Mouse (Mus musculus) kidney, adult 18-20 months (tissue): ENCODE results near the gene Rab31.
A peak's percentile ranks its signal among the peaks of the same experiment; 100 is the strongest.

ENCODE experiments used
- DNase-seq: peaks from one replicate; pipeline ENCODE4 v3.0.0; 2021

Rab31 gene

DNA sequence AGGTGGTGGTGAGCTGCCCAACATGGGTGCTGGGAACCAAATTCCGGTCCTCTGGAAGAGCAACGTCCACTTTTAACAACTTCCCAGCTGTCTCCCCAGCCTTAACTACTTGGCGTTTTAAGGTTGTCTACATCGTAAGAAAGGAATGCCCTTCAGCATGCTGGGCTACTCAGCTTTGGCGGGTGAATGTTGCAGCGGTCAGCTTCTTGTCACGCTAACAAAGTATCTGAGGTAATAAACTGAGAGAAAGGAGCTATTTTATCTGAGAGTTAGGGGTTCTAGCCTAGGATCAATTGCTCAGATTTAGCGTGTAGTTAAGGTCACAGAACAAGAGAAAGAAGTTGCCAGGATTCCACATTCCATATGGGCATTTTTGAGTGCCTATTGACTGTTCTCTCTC is 71.2 kb downstream of the Rab31 start:
- no peak for DNase-seq

DNA sequence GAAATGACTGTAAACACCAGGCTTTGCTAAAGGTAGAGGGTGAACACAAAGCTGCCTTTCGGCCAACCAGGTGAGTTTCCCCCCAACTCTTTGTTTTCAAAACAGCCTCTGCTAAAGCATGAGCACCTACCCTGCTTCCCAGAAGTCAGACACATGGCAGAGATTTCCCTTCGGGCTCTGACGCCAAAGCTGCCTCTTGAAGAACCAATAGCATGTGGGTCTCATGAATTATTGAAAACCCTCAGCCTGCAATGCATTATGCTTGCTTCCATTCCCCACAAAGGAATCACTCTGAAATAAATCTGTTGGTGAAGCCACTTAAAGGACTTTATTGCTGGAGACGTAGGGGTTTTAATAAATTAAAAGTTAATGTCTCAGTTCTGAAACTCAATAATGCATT is 72.5 kb downstream of the Rab31 start:
- DNase-seq, result peak; percentile 18

DNA sequence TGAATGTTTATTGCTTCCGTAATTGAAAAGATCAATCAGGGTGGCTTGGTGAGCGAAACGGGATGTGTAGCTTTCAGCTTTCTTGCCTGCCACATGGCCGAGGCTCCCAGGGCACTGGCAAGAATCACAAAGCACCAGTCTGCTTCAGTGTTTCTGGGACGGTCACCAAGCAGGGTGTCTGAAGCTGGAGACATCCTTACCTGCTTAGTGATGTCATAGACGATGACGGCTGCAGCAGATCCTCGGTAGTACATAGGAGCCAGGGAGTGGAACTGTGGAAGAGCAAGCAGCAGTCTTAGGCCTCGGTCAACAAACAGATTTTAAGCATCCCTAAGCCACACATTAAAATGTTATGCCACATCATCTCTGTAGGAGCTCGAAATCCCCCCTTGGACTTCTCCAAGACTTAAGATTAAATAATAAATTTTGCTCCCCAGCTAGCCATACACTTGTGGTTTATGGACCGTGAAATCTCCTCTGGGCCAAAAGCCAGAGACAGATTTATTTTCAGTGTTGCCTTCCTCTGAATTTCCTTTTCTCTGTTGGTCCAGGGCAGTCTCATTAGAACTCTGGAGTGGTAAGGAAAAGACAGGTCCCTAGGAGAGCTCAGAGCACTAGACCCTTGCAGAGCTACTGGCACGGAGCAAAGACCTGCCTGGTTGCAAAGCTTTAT is 74.6 kb downstream of the Rab31 start:
- DNase-seq, result peak; percentile 60

DNA sequence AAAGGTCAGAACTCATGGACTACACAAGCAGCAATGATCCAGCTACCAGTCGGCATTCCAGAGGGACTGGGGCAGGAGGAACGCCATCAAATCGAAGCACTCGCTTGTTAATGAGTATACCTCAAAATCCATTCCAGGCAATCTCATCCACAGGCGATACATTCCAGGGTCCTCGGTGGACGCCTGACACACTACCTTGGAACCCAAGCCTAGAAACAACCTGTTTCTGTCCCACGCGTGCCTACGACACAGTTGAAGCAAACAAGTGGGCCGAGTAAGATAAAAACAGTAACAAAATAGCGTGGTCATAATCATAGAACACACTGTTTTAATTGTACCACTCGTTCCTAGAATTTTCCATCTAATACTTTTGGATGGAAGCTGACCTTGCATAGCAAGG is 75.6 kb downstream of the Rab31 start:
- DNase-seq, result peak; percentile 15

- DNase-seq, result no peak
Measured at GRCm38 (mm10) chr17:65692276-65692675, 80.3 kb downstream of the Rab31 start.

DNA sequence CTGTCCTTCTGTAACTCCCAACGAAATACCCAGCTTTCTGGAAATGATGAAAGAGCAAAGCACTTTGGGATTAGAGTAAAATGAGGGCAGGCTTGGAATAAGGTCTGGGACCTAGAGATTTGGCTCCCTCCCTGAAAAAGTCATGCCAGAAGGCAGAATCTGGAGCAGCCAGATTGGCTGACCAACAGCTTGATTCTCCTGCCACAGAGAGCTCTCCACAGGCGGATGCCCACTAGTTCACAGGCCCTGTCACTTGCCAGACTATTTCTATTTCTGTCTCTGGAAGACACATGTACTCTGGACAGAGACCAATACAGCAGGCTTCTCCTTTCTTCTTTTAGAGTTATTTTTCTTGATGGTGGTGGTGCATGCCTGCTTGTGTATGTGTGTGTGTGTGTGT is 88.8 kb downstream of the Rab31 start:
- DNase-seq, result no peak

- DNase-seq, result no peak
Measured at GRCm38 (mm10) chr17:65683316-65683715, 89.2 kb downstream of the Rab31 start.

DNA sequence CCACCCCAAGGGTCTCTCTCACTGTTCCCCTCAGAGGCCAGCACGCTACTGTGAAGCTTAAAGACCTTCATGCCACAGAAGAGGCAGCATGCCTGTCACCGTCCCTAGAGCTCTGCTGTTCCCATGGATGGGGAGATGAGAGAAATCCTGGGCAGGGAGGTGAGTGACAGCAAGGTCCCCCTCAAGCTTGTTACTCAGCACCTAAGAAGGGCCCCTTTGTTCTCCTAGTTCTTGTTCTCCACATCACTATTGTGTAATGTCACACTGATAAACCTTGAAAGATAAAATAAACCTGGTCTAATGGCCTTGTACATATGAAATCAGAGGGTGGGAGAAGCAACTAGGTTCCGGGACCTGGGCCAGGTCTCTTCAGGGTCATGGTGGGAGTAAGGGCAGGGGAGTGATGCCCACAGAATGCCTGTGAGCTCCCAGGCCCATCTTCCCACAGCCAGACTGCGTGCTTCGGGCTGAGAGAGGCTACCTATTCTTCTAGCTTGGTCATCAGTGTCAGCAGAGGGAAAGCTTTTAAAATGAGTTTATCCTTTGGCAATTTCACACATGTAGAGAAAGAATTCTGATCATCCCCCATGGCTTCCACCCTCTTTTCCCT is 90.4 kb downstream of the Rab31 start:
- no peak for DNase-seq

DNA sequence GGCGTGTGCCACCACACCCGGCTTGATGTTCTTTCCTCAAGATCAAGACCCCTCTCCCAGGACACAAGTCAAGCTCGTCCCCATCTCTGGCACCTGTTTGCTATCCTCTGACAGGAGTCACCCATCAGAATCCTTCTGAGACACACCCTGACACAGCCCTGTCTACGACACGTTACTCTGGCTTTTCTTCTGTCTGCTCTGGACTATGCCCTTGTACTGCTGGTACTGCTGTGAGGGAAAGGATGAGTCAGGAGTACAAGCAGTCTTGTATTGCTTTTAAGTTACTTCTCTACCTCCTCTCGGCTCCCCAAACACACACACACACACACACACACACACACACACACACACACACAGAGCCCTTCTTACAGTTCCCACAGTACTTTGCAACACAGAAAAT is 91.0 kb downstream of the Rab31 start:
- no peak for DNase-seq

DNA sequence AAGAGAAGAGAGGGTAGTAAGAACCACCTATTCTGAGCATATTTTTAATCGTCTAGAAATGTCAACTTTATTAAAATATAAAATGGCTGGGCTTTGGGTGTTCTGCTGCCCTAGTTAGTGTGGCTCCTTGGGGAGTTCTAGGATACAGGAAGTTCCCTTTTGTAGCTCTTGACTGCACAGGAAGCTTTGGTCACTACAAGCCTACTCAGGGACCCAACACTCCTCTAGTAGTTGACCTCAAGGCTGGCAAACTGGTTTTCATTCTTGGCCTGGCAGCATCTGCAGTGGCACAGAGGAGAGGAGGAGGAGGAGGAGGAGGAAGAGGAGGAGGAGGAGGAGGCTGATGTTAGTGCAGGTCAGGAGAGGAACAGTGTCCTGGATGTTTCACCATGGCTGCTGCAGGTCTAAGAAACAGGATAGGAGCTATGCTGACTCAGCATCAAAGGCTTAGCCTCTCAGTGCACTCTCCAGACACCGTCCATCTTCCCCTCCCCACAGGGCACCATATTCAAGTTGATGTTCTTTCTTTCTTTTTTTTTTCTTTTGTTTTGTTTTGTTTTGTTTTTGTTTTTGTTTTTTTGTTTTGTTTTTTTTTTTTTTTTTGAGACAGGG is 91.6 kb downstream of the Rab31 start:
- DNase-seq, result no peak

DNA sequence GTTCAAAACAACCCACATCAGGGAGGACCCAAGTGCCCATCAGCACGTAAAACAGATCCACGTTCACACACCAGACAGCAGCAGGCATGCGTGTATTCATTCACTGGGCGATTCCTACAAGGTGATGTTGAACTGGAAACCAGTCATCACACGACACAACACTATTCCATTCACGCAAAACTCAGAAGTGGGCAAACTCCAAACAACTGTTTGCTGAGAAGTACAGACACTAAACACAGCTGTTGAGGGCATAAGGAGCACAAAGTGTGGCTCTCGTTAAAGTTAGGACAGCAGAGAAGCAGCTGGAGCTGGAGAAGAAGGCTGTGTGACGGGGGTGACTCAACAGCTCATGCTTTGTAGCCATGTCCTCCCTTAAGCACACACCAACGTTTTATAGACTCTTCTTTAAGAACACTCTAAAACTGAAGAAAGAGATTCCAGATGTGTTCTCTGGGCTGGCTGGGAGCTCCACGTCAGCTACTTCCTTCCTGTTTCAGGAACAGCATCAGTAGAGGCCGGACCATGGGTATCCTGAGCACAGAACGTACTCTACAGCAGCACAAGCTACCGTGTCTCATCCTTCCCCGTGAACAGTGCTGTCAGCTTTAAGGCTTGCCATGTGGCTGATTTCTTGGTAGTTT is 92.6 kb downstream of the Rab31 start:
- DNase-seq, result no peak

GRCm38 (mm10) chr17:65677742-65678141 is 94.8 kb downstream of the Rab31 start:
- no peak for DNase-seq

DNA sequence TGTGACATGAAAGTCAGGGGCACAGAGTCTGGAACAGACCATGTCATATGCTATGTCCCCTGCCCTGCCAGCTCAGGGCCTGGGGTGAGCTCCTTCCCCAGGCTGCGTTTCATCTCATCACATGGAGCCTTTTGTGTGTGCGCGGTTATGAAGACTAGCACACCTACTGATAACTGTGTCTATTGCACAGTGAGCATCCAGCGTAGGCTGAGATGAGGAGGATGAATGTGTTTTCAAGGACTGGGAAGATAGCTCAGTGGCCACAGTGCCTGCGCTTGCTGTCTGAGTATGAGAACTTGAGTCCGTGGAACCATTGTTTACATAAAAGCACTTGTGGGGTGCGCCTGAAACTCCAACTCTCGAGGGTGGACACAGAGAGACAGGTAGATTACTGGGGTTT is 96.0 kb downstream of the Rab31 start:
- no peak for DNase-seq

- DNase-seq, result no peak
Measured at GRCm38 (mm10) chr17:65675985-65676384, 96.6 kb downstream of the Rab31 start.

- DNase-seq, result peak; percentile 22
Measured at GRCm38 (mm10) chr17:65674710-65675171, 97.8 kb downstream of the Rab31 start.

DNA sequence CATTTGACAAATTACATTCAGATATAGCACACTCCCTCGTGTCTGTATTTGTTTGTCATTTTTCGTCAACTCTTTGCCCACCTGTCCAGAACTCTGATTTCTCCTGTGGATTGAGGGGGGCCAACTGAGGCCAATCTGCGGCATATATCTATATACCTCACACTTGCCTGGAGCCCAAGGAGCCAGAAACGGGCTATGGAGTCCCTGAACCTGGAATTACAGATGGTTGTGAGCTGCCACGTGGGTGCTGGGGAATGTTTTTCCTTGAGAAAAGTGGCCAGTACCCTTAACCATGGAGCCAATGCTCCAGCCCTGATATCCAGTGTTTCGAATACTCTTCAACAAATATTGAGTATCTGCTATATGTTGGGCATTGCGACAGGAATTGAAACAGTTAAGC is 99.6 kb downstream of the Rab31 start:
- DNase-seq, result no peak

DNA sequence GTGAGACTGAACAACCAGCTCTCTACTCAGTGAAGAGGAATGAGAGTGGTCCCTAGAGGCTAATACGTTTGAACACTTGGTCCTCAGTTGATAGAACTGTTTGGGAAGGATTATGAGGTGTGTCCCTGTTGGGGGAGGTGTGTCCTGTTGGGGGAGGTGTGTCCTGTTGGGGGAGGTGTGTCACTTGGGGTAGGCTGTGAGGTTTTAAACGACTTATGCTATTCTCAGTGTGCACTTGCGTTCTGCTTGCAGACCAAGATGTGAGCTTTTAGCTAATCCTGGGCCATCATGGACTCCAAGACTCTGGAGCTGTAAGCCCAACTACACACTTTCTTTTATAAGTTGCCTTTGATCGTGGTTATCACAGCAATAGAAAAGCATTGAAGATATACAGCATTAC is 103.5 kb downstream of the Rab31 start:
- DNase-seq, result no peak

DNA sequence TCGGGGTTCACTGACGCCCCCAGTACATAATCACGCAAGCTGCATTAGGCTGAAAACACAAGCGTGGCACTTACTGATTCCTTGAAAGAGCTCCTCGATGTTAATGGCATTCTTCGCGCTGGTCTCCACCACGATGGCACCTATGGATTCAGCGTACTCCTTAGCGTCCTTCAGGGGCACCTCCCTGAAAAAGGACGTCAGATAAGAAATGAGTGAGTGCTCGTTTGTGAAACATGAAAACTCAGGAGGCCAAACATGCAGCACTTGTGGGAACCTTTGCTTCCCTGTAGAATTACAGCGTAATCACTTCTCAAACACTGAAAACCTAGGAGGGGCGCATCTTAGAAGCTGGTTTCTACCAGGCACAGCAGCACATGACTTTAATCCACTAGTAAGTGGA is 104.8 kb downstream of the Rab31 start:
- no peak for DNase-seq

GRCm38 (mm10) chr17:65666388-65667161 is 106.0 kb downstream of the Rab31 start:
- peak; percentile 45 for DNase-seq

DNA sequence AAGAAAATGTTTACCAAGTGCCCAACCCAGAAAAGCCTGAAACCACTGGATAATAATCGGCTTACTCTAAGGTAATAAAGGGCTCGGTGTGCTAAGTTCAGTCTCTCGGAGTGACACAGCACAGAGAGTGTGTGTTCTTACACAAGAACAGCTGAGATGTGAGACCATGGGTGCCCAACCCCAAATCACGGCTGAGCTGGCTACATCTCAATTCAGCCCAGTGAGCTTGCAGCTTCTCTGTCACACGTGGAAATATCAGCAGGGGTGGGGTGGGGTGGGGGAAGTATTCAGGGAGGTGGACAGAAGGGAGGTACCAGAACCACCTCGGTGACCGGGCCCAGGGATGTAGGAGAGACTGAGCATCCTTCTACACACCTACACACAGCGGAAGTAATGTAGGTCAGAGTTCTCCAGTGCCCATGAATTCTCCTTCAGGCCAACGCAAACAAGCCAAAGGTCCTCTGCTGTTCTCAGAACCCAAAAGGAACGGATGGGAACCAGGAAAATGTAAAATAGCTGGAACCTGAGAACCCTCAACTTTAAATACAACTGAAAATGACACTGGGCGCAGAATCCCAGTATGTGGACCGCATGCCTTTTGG is 106.7 kb downstream of the Rab31 start:
- no peak for DNase-seq

DNA sequence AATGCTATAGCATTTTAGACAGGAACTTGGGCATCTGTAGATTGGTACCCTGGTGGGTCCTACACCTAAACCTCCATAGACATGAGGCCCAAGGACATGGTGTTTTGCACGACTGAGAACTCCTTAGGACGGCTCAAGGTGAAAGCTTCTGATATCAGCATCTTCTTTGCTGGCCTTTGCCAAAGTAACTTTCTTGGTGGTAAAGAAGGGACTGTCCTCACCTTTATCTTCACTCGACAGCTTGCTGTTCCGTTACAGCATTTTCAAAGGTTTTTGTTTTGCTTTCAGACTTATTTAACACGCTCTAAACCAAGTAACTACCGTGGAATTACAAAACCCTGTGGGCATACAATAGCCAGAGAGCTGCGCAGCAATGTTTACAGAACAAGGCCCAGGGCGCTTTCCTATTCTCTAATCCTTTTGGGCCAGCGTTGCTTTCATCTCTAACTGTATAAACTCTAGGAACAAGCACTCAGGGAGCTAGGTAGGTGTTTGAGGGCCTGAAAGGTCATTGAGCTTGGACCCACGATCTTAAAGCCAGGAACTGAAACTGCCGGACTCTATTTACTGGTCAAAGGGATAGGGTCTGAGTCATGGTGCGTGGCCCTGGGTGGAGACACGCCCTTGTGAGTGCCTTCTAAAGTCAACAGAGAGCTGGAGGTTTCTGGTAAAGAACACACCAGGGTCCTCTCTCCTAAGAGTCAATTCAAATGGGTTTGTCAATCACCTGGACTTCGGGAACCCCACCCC is 109.0 kb downstream of the Rab31 start:
- no peak for DNase-seq

DNA sequence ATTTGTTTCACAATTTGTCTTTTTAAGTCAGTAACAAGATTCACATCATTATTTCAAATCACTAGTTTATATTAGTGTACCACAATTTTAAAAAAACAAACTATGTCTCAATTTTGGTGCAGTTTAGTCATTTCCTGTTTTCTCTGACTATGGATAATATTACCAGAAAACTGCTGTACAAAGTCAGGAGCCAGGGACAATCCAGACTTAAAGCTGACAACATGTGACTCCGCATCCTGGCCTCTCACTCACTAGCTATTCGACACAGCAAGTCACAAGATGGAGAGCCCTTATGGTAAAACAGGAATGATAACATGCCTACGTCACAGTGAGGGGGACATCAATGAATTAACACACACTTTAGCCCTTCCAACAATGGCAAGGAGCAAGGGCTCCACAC is 109.9 kb downstream of the Rab31 start:
- no peak for DNase-seq
